ENCODE assay signal across 8 mouse cellular contexts in the genomic region with DNA sequence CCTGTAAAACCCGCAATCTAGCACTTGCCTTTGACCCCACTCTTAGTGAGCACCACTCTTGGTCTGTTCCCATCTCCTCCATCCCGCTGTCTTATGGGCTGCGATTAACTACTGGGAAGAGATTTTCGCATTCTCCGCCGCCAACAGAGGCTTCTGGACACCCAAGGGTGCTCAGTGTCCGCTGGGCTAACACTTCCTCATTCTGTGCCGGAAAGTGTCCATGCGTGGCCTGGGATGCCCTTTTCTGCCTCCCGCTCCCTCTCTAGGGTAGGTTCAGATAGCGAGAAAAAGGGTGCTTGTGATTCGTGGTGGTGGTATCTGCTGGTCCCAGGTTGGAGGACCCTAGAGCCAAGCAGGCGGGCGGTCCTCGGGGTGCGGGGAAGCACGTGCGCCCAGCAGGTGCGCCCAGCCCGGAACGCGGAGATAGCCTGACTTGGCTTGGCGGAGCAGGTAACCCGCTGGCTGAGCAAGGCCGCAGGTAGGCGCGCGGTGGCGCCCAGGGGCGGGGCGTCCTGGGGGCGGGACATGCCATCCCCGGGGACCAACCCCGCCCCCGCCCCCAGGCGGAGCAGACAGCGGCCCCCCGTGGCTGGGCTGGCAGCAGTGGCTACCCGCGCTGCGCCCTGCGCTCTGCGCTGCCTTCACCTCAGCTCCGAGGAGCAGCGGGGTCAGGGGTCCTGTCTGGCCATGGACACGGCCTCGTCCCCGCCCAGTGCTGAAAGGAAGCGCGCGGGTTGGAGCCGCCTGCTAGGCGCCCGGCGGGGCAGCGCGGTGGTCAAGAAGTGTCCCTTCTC. TPM values are rescaled to one million over a fixed set of nuclear protein-coding genes. Genes with fewer than 3 reads are reported as not detected.
DNase-seq lines count a peak whose midpoint lies in the region; ATAC-seq and TF ChIP-seq lines count a peak whose summit lies in the region.

No protein-coding gene starts in this region.

- peak; percentile 96 for DNase-seq in heart, adult 11 months
- DNase-seq in heart, adult 8-10 months (ENCODE audit: low spot score): no peak
- DNase-seq in kidney, adult 2 months: peak; percentile 82
- peak; percentile 63 for DNase-seq in lung, embryonic 14.5 days
- DNase-seq in left cerebral cortex, adult 9 months (ENCODE audit: low spot score in 2 of 2): no peak
- DNase-seq in natural killer cell, adult 2 months (ENCODE audit: low spot score in 2 of 2): no peak

- peak overlapping the region; percentile 75; the same call in 1 of the 2 replicates for H3K27ac ChIP-seq in kidney, adult 2 months (ENCODE audit: insufficient read depth, low read depth, low read length)
- no peak overlapping the region for H3K27ac ChIP-seq in lung, embryonic 14.5 days (ENCODE audit: low read depth)
- no peak overlapping the region for H3K27ac ChIP-seq in stomach, embryonic 14.5 days (ENCODE audit: low read length)

- peak; percentile 63 for ATAC-seq in granulocyte monocyte progenitor cell, adult 5-6 weeks (replicated peaks; ENCODE audit: poor library complexity, severe bottlenecking)
- ATAC-seq in lung, embryonic 14.5 days (ENCODE audit: insufficient read depth): peak; percentile 57
- ATAC-seq in stomach, embryonic 14.5 days (ENCODE audit: insufficient number of reproducible peaks, insufficient read depth, low FRiP score, low read depth): peak; percentile 65

- peak overlapping the region; percentile 51 for H3K4me3 ChIP-seq in kidney, adult 2 months (ENCODE audit: insufficient read depth, low read depth, low read length)
- H3K4me3 ChIP-seq in lung, embryonic 14.5 days (ENCODE audit: low read depth, low read length): peak overlapping the region; percentile 43
- H3K4me3 ChIP-seq in stomach, embryonic 14.5 days (ENCODE audit: low read depth, low read length): peak overlapping the region; percentile 38

- H3K9ac ChIP-seq in lung, embryonic 14.5 days: no peak overlapping the region
- peak overlapping the region; percentile 30; the same call in 1 of the 2 replicates for H3K9ac ChIP-seq in stomach, embryonic 14.5 days (replicated peaks; ENCODE audit: low read depth, low read length)

- no peak for TF ChIP-seq CTCF in kidney, adult 2 months (conservative IDR thresholded peaks at IDR 0.05; ENCODE audit: insufficient read depth, insufficient read length, low read depth, low read length)
- TF ChIP-seq CTCF in lung, embryonic 14.5 days (IDR thresholded peaks at IDR 0.05; ENCODE audit: low read depth): peak; percentile 18; the same call in 1 of the 2 replicates

- no peaks in the 10 kb centered on the region for H3K27me3 ChIP-seq in kidney, adult 2 months (replicated peaks; ENCODE audit: control insufficient read depth, insufficient read depth, low read length)
- H3K27me3 ChIP-seq in lung, embryonic 14.5 days (ENCODE audit: insufficient read depth, low read length): peaks cover 37% of the 10 kb centered on the region
- peaks cover 22% of the 10 kb centered on the region for H3K27me3 ChIP-seq in stomach, embryonic 14.5 days (ENCODE audit: control insufficient read depth, insufficient read depth, low read length)

- TF ChIP-seq POLR2A in kidney, adult 2 months (IDR thresholded peaks at IDR 0.05; ENCODE audit: low read depth, low read length): peak; percentile 13

- no peaks in the 10 kb centered on the region for H3K9me3 ChIP-seq in lung, embryonic 14.5 days (ENCODE audit: low read depth, low read length)
- no peaks in the 10 kb centered on the region for H3K9me3 ChIP-seq in stomach, embryonic 14.5 days (ENCODE audit: control insufficient read depth, low read depth, low read length)

- 11% methylated on average over 57 of the region's 57 CpGs for WGBS in kidney, adult 2 months
- 6% methylated on average over 54 of the region's 57 CpGs for WGBS in lung, embryonic 14.5 days
- 6% methylated on average over 57 of the region's 57 CpGs for WGBS in stomach, embryonic 14.5 days

- H3K36me3 ChIP-seq in kidney, adult 2 months (ENCODE audit: control insufficient read depth, insufficient read depth, low read length): no peaks in the 10 kb centered on the region
- no peaks in the 10 kb centered on the region for H3K36me3 ChIP-seq in lung, embryonic 14.5 days (ENCODE audit: insufficient read depth)
- no peaks in the 10 kb centered on the region for H3K36me3 ChIP-seq in stomach, embryonic 14.5 days (ENCODE audit: control insufficient read depth, insufficient read depth, low read length)

- H3K4me2 ChIP-seq in lung, embryonic 14.5 days: peak overlapping the region; percentile 74
- peak overlapping the region; percentile 77 for H3K4me2 ChIP-seq in stomach, embryonic 14.5 days (replicated peaks; ENCODE audit: low read depth, low read length)

- peaks cover 7% of the 10 kb centered on the region for H3K4me1 ChIP-seq in kidney, adult 2 months (ENCODE audit: control insufficient read depth, insufficient read depth, low read length)
- peaks cover 6% of the 10 kb centered on the region; the same call in 1 of the 2 replicates for H3K4me1 ChIP-seq in lung, embryonic 14.5 days (ENCODE audit: insufficient read depth)
- peaks cover 10% of the 10 kb centered on the region; the same call in 1 of the 2 replicates for H3K4me1 ChIP-seq in stomach, embryonic 14.5 days (ENCODE audit: control insufficient read depth, insufficient read depth, low read length)

RNA-seq across cellular contexts. Expression of a gene that starts 0.7 kb away (rescaled TPM):
- total RNA-seq in heart, adult 8-10 months (2022): 10 to 100 TPM; 30.9 to 36.9 (median 32.8) TPM
- not detected in 2 replicates for total RNA-seq in granulocyte monocyte progenitor cell, adult 5-6 weeks (2014; fragmentation: Nextera tagmentation)
- not detected in 2 replicates for total RNA-seq in granulocyte monocyte progenitor cell, adult 5-6 weeks (2017)
- 24.0 and 27.5 TPM in 2 replicates for polyA plus RNA-seq in kidney, adult 2 months (2012; rRNA removed)
- 5.3 and 6.5 TPM in 2 replicates for polyA plus RNA-seq in lung, embryonic 14.5 days (2014; fragmentation: Nextera tagmentation; extraction: Ambion mirVana)
- 4.2 and 6.0 TPM in 2 replicates for polyA plus RNA-seq in stomach, embryonic 14.5 days (2014; fragmentation: Nextera tagmentation; extraction: Ambion mirVana)

RNA-seq across cellular contexts. Expression of a gene that starts 12.4 kb away (rescaled TPM):
- under 1 TPM in 1 of 4 experiments, not detected in 3; 0.28 TPM for total RNA-seq in heart, adult 8-10 months (2022)
- not detected in 2 replicates for total RNA-seq in granulocyte monocyte progenitor cell, adult 5-6 weeks (2014; fragmentation: Nextera tagmentation)
- total RNA-seq in granulocyte monocyte progenitor cell, adult 5-6 weeks (2017): not detected in 2 replicates
- polyA plus RNA-seq in kidney, adult 2 months (2012; rRNA removed): 0.03 TPM in 2 replicates
- 4.7 and 5.7 TPM in 2 replicates for polyA plus RNA-seq in lung, embryonic 14.5 days (2014; fragmentation: Nextera tagmentation; extraction: Ambion mirVana)
- polyA plus RNA-seq in stomach, embryonic 14.5 days (2014; fragmentation: Nextera tagmentation; extraction: Ambion mirVana): 22.5 and 27.0 TPM in 2 replicates

RNA-seq across cellular contexts. Expression of a gene that starts 37.8 kb away (rescaled TPM):
- total RNA-seq in heart, adult 8-10 months (2022): 10 to 100 TPM; 13.6 to 15.2 (median 14.3) TPM
- total RNA-seq in granulocyte monocyte progenitor cell, adult 5-6 weeks (2014; fragmentation: Nextera tagmentation): 28.1 and 62.3 TPM in 2 replicates
- total RNA-seq in granulocyte monocyte progenitor cell, adult 5-6 weeks (2017): 33.9 and 45.6 TPM in 2 replicates
- 64.8 and 74.5 TPM in 2 replicates for polyA plus RNA-seq in kidney, adult 2 months (2012; rRNA removed)
- polyA plus RNA-seq in lung, embryonic 14.5 days (2014; fragmentation: Nextera tagmentation; extraction: Ambion mirVana): 65.2 and 75.6 TPM in 2 replicates
- polyA plus RNA-seq in stomach, embryonic 14.5 days (2014; fragmentation: Nextera tagmentation; extraction: Ambion mirVana): 61.3 and 66.6 TPM in 2 replicates

RNA-seq across cellular contexts. Expression of a gene that starts 54.3 kb away (rescaled TPM):
- total RNA-seq in heart, adult 8-10 months (2022): 100 to 1,000 TPM; 397 to 430 (median 418) TPM
- 63.8 and 77.3 TPM in 2 replicates for total RNA-seq in granulocyte monocyte progenitor cell, adult 5-6 weeks (2014; fragmentation: Nextera tagmentation)
- total RNA-seq in granulocyte monocyte progenitor cell, adult 5-6 weeks (2017): 159 and 201 TPM in 2 replicates
- polyA plus RNA-seq in kidney, adult 2 months (2012; rRNA removed): 801 and 824 TPM in 2 replicates
- polyA plus RNA-seq in lung, embryonic 14.5 days (2014; fragmentation: Nextera tagmentation; extraction: Ambion mirVana): 654 and 667 TPM in 2 replicates
- polyA plus RNA-seq in stomach, embryonic 14.5 days (2014; fragmentation: Nextera tagmentation; extraction: Ambion mirVana): 705 and 725 TPM in 2 replicates

Comparison
In these comparisons a context has a peak if more than half of its experiments do, and no peak if none do; other contexts are left out.
1. DNase-seq: peak in heart, adult 11 months (single experiment), kidney, adult 2 months (single experiment) and lung, embryonic 14.5 days (single experiment); none in heart, adult 8-10 months (single experiment), left cerebral cortex, adult 9 months (0 of 2) and natural killer cell, adult 2 months (0 of 2).
2. Peak in every context shown above with its lines, with median percentiles within 50 percentile points of each other: ATAC-seq and H3K4me3 ChIP-seq.